Mouse (Mus musculus) intestine, embryonic 16.5 days (tissue): Measurements from ENCODE around the gene Trim29. TPM values are rescaled to one million over a fixed set of nuclear protein-coding genes. Genes with fewer than 3 reads are reported as not detected.

ENCODE experiments used
- ATAC-seq: fragments of 200-750 bp; cut with Nextera tagmentation; 2 replicates; pipeline ENCODE4 v1.8.0; 2017; ENCODE audit warnings: moderate TSS enrichment, moderate library complexity
- H3K27ac ChIP-seq: fragments of 300-500 bp; sonication (generic); 2 replicates; pipeline ENCODE4 v1.5.1; 2014; ENCODE audit warnings: mild to moderate bottlenecking, low read length
- H3K27me3 ChIP-seq: fragments of 300-500 bp; sonication (generic); replicated peaks from 2 replicates; pipeline ENCODE4 v1.6.1; 2014; ENCODE audit warnings: low read length, control low read depth, mixed read lengths; ENCODE audit not compliant: control insufficient read depth, insufficient read depth
- H3K36me3 ChIP-seq: fragments of 300-500 bp; sonication (generic); 2 replicates; pipeline ENCODE4 v1.6.1; 2014; ENCODE audit warnings: low read length, control low read depth; ENCODE audit not compliant: control insufficient read depth, insufficient read depth
- H3K4me1 ChIP-seq: fragments of 300-500 bp; sonication (generic); 2 replicates; pipeline ENCODE4 v1.6.1; 2014; ENCODE audit warnings: low read length, control low read depth, mixed read lengths; ENCODE audit not compliant: control insufficient read depth, insufficient read depth
- H3K4me2 ChIP-seq: fragments of 300-500 bp; sonication (generic); 2 replicates; pipeline ENCODE4 v1.6.1; 2014; ENCODE audit warnings: low read depth, low read length, control low read depth
- H3K4me3 ChIP-seq: fragments of 300-500 bp; sonication (generic); 2 replicates; pipeline ENCODE4 v1.5.1; 2014; ENCODE audit warnings: mild to moderate bottlenecking, low read length
- H3K9ac ChIP-seq: fragments of 300-500 bp; sonication (generic); 2 replicates; pipeline ENCODE4 v1.6.1; 2014; ENCODE audit warnings: low read depth, low read length
- H3K9me3 ChIP-seq: fragments of 300-500 bp; sonication (generic); 2 replicates; pipeline ENCODE4 v1.6.1; 2016; ENCODE audit warnings: low read length, control low read depth; ENCODE audit not compliant: control insufficient read depth
- WGBS: fragments of 180-500 bp; shearing (Covaris S2); extraction: QIAGEN DNeasy Blood & Tissue Kit; methylation state at CpG from one replicate; pipeline ENCODE4 v1.1.7; 2014; 5-methylcytosine and 5-hydroxymethylcytosine counted together
- polyA plus RNA-seq: library from polyadenylated mRNA; unstranded; fragments of >200 nt; fragmentation: Nextera tagmentation; extraction: Ambion mirVana; gene quantifications from 2 replicates; pipeline ENCODE4 v1.2.1, GENCODE M21; 2015

Trim29 gene
- polyA plus RNA-seq, 1 experiment from 2014 or later, result 1.0 TPM

DNA sequence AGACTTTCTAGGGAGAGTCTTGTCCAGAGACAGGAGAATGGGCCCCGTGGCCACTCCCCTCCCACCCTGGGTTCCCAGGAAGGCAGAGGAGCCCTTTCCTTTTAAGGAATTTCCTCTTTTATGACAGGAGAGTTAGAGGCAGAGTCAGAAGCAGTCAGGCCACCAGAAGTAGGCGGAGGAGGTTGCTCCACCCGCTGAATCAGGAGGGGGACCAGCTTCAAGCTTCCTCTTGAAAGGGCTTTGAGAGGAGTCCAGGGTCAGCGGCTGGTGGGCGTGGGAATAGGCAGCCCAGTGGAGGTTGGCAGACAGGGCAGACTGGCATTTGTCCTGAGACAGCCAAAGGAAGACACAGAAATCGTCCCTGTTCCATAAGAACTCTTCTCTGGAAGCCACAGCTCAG, 4.8 kb upstream of the Trim29 start:
- no peak overlapping the region for H3K27ac ChIP-seq
- WGBS, result 33% methylated on average over 6 of the region's 6 CpGs
- H3K9me3 ChIP-seq, result no peaks in the 10 kb centered on the region
- no peak overlapping the region for H3K4me3 ChIP-seq
- peak; percentile 63 for ATAC-seq
- H3K36me3 ChIP-seq, result no peaks in the 10 kb centered on the region
- H3K4me2 ChIP-seq, result no peak overlapping the region
- no peak overlapping the region for H3K9ac ChIP-seq
- no peaks in the 10 kb centered on the region for H3K27me3 ChIP-seq
- peaks cover 5% of the 10 kb centered on the region; the same call in 1 of the 2 replicates for H3K4me1 ChIP-seq

DNA sequence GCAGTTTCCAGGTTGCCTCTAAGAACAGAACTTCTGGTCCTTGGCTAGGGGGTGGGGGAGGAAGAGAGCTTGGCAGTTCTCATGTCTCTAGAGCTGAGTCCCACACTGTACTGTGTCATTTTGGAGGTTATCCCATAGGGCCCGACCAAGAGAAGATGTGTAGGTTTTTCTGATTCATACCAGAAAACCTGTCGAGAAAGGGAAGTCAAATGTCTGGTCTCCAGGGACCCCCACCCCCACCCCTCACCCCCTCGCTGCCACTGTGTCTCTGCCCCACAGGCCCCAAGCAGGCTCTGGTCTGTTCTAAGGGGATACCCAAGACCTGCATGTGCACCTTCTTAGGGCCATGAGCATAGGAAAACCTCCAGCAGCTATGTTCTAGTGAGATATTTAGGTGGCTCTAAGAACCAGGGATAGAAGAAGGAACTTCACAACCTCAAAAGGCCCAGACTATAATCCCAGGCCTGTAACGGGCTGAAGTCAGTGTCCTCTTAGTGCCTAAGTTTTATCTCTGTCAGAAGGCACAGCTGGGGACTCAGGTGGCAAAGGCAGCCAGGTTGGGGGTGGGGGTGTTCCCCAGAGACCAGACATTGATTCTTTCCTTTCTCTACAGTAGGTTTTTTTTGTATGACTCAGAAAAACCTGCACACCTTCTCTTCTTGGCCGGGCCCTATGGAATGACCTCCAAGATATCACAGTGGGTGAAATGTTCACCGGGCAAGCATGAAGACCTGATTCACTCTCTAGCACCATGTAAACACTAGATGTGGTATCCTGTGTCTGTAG, 1.4 kb upstream of the Trim29 start:
- Histone ChIP-seq H3K4me2 (no peak overlapping the region), H3K27ac (no peak overlapping the region), H3K36me3 (no peaks in the 10 kb centered on the region), H3K4me3 (no peak overlapping the region), H3K27me3 (no peaks in the 10 kb centered on the region), H3K4me1 (peaks cover 5% of the 10 kb centered on the region; the same call in 1 of the 2 replicates), H3K9ac (no peak overlapping the region), H3K9me3 (no peaks in the 10 kb centered on the region)
- 81% methylated on average over 6 of the region's 6 CpGs for WGBS
- ATAC-seq, result no peak

DNA sequence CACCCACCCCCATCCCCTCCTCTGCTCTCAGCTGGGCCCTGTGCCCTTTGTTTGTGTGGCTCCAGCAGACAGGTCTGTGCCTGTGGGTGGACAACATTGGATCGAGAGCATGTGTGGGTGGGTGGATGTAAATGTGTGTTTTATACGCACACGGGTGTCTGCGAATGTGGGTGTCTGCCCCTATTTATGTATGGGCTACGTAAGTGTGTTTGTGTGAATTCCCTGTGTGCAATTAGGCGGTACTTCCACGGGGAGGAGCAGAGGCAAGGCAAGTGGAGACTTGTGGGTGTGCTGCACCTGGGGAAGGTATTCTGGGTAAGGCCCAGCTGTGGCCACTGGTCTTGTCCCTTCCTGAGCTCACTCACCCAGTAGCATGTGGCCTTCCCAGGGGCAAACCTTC, 1.5 kb downstream of the Trim29 start:
- ATAC-seq, result no peak
- 81% methylated on average over 7 of the region's 7 CpGs for WGBS
- no peaks in the 10 kb centered on the region for H3K27me3 ChIP-seq
- no peaks in the 10 kb centered on the region for H3K36me3 ChIP-seq
- no peak overlapping the region for H3K27ac ChIP-seq
- H3K4me3 ChIP-seq, result no peak overlapping the region
- H3K4me1 ChIP-seq, result no peaks in the 10 kb centered on the region
- H3K9me3 ChIP-seq, result no peaks in the 10 kb centered on the region
- no peak overlapping the region for H3K9ac ChIP-seq
- H3K4me2 ChIP-seq, result no peak overlapping the region

DNA sequence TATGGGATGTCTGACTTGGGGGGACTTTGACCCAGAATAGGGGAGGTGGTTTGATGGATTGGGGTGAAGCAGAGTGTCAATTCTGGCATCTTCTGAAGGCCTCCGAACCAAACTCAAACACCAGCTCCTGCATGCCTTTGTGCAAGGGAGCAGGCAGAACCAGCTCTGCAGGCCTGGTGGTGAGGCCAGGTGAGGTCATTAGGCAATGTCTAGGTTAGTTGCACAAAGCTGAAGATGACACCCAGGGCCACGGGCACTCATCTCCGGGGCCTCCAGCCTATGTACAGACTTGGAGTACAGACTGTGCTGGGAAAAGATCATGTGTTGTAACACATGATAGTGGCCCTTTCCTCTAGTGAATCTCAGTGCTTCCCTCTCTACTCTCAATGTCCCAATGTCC, 3.2 kb downstream of the Trim29 start:
- H3K4me1 ChIP-seq, result no peaks in the 10 kb centered on the region
- H3K27me3 ChIP-seq, result no peaks in the 10 kb centered on the region
- no peak overlapping the region for H3K4me3 ChIP-seq
- WGBS, result 65% methylated on average over 3 of the region's 3 CpGs
- H3K27ac ChIP-seq, result no peak overlapping the region
- no peak for ATAC-seq
- no peak overlapping the region for H3K9ac ChIP-seq
- no peak overlapping the region for H3K4me2 ChIP-seq
- H3K36me3 ChIP-seq, result no peaks in the 10 kb centered on the region
- H3K9me3 ChIP-seq, result no peaks in the 10 kb centered on the region

DNA sequence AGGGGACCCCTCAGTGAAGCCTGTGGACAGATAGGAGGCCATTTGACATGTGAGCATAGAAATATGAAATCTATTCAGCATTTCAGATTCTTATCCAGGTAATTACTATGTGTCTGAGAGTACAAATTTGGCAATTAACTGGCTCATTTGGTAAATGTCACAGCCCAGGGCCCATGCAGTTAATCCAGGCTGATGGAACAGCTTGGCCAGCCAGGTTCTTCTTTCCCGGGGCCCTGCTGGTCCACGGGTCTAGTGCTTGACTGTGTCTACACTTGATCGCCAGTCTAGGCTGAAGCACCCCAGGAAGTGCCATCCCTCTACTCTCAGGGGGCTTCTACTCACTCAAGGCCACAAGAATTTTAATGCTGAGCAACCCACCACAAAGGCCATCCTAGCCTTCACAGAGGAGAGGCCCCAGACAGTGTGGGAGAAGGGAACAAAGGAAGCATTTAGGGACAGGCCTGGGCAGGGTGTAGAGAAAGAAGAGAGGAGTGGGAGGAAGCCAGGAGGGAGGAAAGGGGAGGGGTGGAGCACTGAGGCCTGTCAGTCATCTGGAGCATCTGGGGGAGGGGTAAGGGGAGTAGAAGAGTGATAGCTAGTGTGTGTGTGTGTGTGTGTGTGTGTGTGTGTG, 4.8 kb downstream of the Trim29 start:
- H3K27ac ChIP-seq, result no peak overlapping the region
- H3K36me3 ChIP-seq, result no peaks in the 10 kb centered on the region
- H3K4me2 ChIP-seq, result no peak overlapping the region
- 69% methylated on average over 3 of the region's 3 CpGs for WGBS
- no peak for ATAC-seq
- no peaks in the 10 kb centered on the region for H3K9me3 ChIP-seq
- no peaks in the 10 kb centered on the region for H3K4me1 ChIP-seq
- H3K9ac ChIP-seq, result no peak overlapping the region
- no peak overlapping the region for H3K4me3 ChIP-seq
- H3K27me3 ChIP-seq, result no peaks in the 10 kb centered on the region

DNA sequence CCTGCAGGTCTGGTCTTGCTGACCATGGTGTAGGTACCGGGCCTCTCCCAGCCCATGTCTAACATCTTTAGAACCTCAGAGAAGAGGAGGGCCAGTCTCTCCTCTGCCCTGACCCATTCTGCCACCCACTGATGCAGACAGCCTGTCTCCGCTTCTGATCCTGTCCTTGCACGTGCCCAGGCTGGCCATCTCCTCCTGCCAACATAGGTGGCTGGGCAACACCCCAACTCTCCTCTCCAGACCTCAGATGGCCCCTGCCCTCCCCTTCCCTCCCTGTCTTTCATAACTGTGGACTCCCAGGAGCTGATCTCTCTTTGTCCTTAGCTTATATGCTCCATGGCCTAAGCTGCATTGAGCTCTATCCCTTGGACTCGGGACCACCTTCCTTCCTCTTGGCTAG, 5.8 kb downstream of the Trim29 start:
- Histone ChIP-seq H3K4me2 (no peak overlapping the region), H3K4me3 (no peak overlapping the region), H3K27me3 (no peaks in the 10 kb centered on the region), H3K9me3 (no peaks in the 10 kb centered on the region), H3K9ac (no peak overlapping the region), H3K27ac (no peak overlapping the region), H3K36me3 (no peaks in the 10 kb centered on the region), H3K4me1 (no peaks in the 10 kb centered on the region)
- WGBS, result 90% methylated on average over 4 of the region's 4 CpGs
- ATAC-seq, result no peak

DNA sequence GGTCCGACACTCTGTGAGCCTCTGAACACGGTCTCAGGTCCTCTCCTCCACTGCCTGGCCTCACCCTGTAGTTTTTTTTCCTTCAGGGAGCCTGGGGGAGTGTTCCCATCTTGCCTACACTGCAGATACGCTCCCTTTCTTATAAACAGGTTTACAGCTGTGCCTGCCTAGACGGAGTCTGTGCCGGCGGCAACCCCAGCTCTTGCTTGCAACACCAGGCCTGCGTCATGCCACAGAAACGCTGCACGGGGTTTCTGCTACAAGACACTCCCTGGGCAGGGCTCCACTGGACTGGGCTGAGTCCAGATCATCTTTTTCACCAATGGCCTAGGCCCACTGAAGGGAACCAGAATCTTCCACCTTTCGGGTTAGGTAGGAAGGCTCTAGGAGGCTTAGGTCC, 8.0 kb downstream of the Trim29 start:
- H3K4me3 ChIP-seq, result no peak overlapping the region
- whole genome bisulfite sequencing, result 62% methylated on average over 10 of the region's 10 CpGs
- H3K9me3 ChIP-seq, result no peaks in the 10 kb centered on the region
- no peaks in the 10 kb centered on the region for H3K36me3 ChIP-seq
- H3K27me3 ChIP-seq, result no peaks in the 10 kb centered on the region
- H3K4me2 ChIP-seq, result no peak overlapping the region
- H3K27ac ChIP-seq, result no peak overlapping the region
- ATAC-seq, result no peak
- no peaks in the 10 kb centered on the region for H3K4me1 ChIP-seq
- no peak overlapping the region for H3K9ac ChIP-seq

DNA sequence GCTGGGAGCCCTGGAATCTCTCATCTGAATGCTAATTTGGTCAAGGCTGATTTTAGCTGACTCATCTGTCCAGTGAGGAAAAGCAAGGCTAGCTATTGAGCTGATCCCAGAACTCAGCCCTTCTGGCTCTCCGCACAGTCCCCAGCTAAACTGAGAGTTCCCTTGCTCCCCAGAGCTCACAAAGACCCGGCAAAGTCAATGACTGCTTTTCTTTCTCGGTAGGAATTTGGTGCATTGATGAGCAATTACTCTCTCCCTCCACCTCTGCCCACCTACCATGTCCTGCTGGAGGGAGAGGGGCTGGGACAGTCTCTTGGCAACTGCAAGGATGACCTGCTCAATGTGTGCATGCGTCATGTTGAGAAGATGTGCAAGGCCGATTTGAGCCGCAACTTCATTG, 11.3 kb downstream of the Trim29 start:
- ATAC-seq, result no peak
- H3K27me3 ChIP-seq, result no peaks in the 10 kb centered on the region
- no peak overlapping the region for H3K9ac ChIP-seq
- 86% methylated on average over 6 of the region's 6 CpGs for WGBS
- no peak overlapping the region for H3K27ac ChIP-seq
- H3K4me1 ChIP-seq, result no peaks in the 10 kb centered on the region
- no peaks in the 10 kb centered on the region for H3K36me3 ChIP-seq
- no peak overlapping the region for H3K4me3 ChIP-seq
- H3K4me2 ChIP-seq, result no peak overlapping the region
- H3K9me3 ChIP-seq, result no peaks in the 10 kb centered on the region

DNA sequence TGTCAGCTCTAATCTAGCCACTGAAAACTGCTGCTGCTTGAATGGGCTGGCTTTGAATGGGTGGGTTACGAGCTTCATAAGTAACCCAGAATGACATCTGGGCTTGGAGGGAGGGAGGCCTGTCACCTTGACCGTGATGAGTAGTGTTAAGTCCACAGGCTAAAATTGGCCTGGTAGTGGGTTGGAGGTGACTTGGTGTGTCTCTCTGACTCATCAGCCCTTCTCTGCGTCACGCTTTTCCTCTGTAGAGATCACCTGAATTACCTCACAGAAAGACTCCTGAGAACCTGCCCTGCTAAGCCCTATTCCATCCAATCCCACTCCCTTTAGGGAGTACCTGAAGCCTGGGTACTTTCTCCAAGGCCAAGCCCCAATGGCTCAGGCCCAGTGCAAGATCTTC, 12.0 kb downstream of the Trim29 start:
- Histone ChIP-seq H3K27ac (no peak overlapping the region), H3K4me3 (no peak overlapping the region), H3K4me1 (no peaks in the 10 kb centered on the region), H3K36me3 (no peaks in the 10 kb centered on the region), H3K9me3 (no peaks in the 10 kb centered on the region), H3K9ac (no peak overlapping the region), H3K4me2 (no peak overlapping the region), H3K27me3 (no peaks in the 10 kb centered on the region)
- ATAC-seq, result no peak
- WGBS, result 87% methylated on average over 4 of the region's 4 CpGs
